Mouse (Mus musculus) intestine, embryonic 14.5 days (tissue): ENCODE results near the gene Astn1. TPM values are rescaled to one million over a fixed set of nuclear protein-coding genes. Genes with fewer than 3 reads are reported as not detected.

Experiments
- ATAC-seq: fragments of 200-750 bp; cut with Nextera tagmentation; replicated peaks from 2 replicates; pipeline ENCODE4 v1.8.0; 2017; ENCODE audit warnings: low read depth, moderate number of reproducible peaks, moderate TSS enrichment, moderate library complexity; ENCODE audit not compliant: low FRiP score, low TSS enrichment
- DNase-seq: peaks from one replicate; pipeline ENCODE4 v3.0.0-alpha.2; 2018; ENCODE audit warnings: low spot score
- H3K27ac ChIP-seq: fragments of 300-500 bp; sonication (generic); 2 replicates; pipeline ENCODE4 v1.5.1; 2014; ENCODE audit warnings: low read depth, mild to moderate bottlenecking, control low read depth
- H3K27me3 ChIP-seq: fragments of 300-500 bp; sonication (generic); replicated peaks from 2 replicates; pipeline ENCODE4 v1.6.1; 2014; ENCODE audit warnings: low read length, control low read depth; ENCODE audit not compliant: control insufficient read depth, insufficient read depth
- H3K36me3 ChIP-seq: fragments of 300-500 bp; sonication (generic); 2 replicates; pipeline ENCODE4 v1.6.1; 2014; ENCODE audit warnings: low read length, control low read depth; ENCODE audit not compliant: control insufficient read depth, insufficient read depth
- H3K4me1 ChIP-seq: fragments of 300-500 bp; sonication (generic); replicated peaks from 2 replicates; pipeline ENCODE4 v1.6.1; 2014; ENCODE audit warnings: low read length, control low read depth, mixed read lengths; ENCODE audit not compliant: control insufficient read depth, insufficient read depth
- H3K4me2 ChIP-seq: fragments of 300-500 bp; sonication (generic); 2 replicates; pipeline ENCODE4 v1.6.1; 2014; ENCODE audit warnings: low read length
- H3K4me3 ChIP-seq: fragments of 300-500 bp; sonication (generic); 2 replicates; pipeline ENCODE4 v1.5.1; 2014; ENCODE audit warnings: low read depth, low read length, control low read depth, mixed read lengths
- H3K9ac ChIP-seq: fragments of 300-500 bp; sonication (generic); 2 replicates; pipeline ENCODE4 v1.6.1; 2014; ENCODE audit warnings: mild to moderate bottlenecking, low read length
- H3K9me3 ChIP-seq: fragments of 300-500 bp; sonication (generic); 2 replicates; pipeline ENCODE4 v1.6.1; 2016; ENCODE audit warnings: low read length, control low read depth; ENCODE audit not compliant: control insufficient read depth
- WGBS: fragments of 180-500 bp; shearing (Covaris S2); extraction: QIAGEN DNeasy Blood & Tissue Kit; methylation state at CpG from one replicate; pipeline ENCODE4 v1.1.7; 2014; 5-methylcytosine and 5-hydroxymethylcytosine counted together
- polyA plus RNA-seq: library from polyadenylated mRNA; unstranded; fragments of >200 nt; fragmentation: Nextera tagmentation; extraction: Ambion mirVana; gene quantifications from 2 replicates; pipeline ENCODE4 v1.2.1, GENCODE M21; 2014

Astn1 gene
- polyA plus RNA-seq, 1 experiment from 2014 or later: 2.2 TPM

DNA sequence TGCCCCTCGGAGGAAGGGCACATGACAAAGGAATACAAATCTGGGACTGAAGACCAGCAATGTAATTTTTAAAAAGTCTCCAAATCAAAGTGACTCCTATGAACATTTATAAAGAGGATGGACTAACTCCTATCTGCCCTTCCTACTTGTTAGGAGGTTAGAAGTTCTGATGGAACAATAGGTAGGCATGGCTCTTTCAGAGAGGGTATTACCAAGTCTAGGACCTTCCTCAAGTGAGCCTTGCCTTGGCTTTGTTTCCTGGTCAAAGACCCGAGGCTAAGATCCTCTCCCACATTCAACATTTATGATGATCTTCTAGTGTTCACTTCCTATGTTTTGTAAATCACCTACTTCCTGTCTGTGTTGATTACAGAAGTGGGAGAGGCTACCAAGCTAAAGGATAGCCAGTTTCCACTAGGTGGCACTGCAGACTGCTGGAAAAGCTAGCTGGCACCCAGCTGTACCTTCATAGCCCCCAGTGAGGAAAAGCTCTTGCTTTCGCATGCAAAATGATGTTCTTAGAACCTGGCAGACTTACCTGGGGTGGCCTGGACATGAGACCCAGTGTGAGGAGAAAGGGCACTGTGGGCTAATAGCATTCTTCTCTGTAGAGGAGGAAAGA is 308.0 kb downstream of the Astn1 start:
- H3K9me3 ChIP-seq: no peaks in the 10 kb centered on the region
- H3K4me2 ChIP-seq: no peak overlapping the region
- no peaks in the 10 kb centered on the region for H3K4me1 ChIP-seq
- DNase-seq: peak; percentile 74
- no peaks in the 10 kb centered on the region for H3K27me3 ChIP-seq
- no peak overlapping the region for H3K9ac ChIP-seq
- no peaks in the 10 kb centered on the region for H3K36me3 ChIP-seq
- WGBS: 41% methylated on average over 3 of the region's 3 CpGs
- no peak overlapping the region for H3K4me3 ChIP-seq
- H3K27ac ChIP-seq: no peak overlapping the region
- ATAC-seq: no peak

DNA sequence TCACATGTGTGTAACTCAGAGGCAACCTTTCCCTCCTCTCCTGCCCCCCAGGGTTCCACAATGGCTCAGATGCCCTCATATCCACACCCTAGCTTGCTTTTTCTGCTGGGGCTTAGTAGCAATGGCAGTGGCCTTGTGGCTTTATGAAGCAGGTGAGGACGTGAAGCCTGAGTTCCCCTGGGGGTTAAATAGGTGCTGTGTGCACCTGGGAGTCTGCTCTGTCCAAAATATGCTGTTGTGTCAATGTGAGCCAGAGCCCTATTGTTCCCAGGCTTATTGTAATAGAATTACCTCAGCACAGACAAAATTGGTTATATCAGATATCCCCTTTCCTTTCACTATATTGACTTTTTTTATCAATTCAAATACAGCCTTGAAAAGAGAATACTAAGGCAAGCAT is 325.7 kb downstream of the Astn1 start:
- Histone ChIP-seq H3K4me3 (no peak overlapping the region), H3K36me3 (no peaks in the 10 kb centered on the region), H3K27ac (no peak overlapping the region), H3K9ac (no peak overlapping the region), H3K4me2 (no peak overlapping the region), H3K27me3 (no peaks in the 10 kb centered on the region), H3K9me3 (no peaks in the 10 kb centered on the region), H3K4me1 (no peaks in the 10 kb centered on the region)
- DNase-seq (no peak), ATAC-seq (no peak)
- WGBS: 60% methylated on average over 1 of the region's 1 CpGs

DNA sequence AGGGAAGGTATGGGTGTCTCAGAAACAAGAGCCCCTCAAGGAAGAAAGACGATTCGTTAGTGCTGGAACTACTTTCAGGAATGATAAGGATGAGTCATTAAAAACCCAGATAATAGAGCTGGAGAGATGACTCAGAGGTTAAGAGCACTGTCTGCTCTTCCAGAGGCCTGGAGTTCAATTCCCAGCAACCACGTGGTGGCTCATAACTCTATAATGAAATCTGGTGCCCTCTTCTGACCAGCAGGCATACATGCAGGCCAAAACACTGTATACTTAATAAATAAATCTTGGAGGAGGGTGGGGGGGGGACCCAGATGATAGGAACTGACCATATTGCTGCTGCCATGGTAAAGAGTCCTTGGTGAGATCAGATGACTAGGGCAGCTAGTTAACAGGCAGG is 335.4 kb downstream of the Astn1 start:
- no peak for DNase-seq
- 57% methylated on average over 3 of the region's 3 CpGs for WGBS
- no peak overlapping the region for H3K27ac ChIP-seq

DNA sequence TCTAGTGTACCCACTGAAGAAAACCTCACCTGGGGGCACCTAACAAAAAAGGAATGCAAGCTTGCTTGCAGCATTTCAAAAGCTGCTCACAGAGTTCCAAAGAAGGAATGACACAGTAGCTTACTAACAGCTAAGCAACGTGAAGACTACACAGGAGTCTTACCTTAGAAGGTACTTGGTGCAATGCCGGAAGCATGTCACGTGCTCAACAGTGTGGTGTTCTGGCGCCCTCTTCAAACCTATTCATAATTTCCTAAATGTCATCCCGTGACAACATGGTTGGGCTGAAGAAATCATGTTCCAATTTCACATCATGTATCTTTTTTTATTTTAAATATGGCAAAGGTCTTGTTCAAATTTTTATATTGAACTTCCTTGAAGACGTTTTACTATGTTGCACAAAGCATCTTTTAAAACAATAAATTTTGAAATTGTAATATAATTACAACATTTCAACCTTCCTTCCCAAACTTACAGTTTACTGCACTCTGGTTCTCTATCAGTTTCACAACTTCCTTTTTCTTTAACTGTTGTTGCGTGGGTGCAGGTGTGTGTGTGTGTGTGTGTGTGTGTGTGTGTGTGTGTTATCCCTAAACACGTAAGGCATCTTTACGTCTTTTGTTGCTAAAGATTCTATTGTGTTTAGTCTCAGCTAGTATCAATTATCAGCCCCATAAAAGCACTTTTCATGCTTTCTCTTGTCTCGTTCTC is 335.9 kb downstream of the Astn1 start:
- Histone ChIP-seq H3K9ac (no peak overlapping the region), H3K36me3 (no peaks in the 10 kb centered on the region), H3K9me3 (no peaks in the 10 kb centered on the region), H3K4me1 (no peaks in the 10 kb centered on the region), H3K27ac (no peak overlapping the region), H3K27me3 (no peaks in the 10 kb centered on the region), H3K4me2 (no peak overlapping the region), H3K4me3 (no peak overlapping the region)
- 89% methylated on average over 10 of the region's 10 CpGs for WGBS
- ATAC-seq (no peak), DNase-seq (no peak)

More for the DNA sequence above, 335.4 kb downstream of the Astn1 start:
- H3K9me3 ChIP-seq: no peaks in the 10 kb centered on the region
- H3K4me1 ChIP-seq: no peaks in the 10 kb centered on the region
- no peak overlapping the region for H3K4me2 ChIP-seq
- H3K27me3 ChIP-seq: no peaks in the 10 kb centered on the region
- no peaks in the 10 kb centered on the region for H3K36me3 ChIP-seq
- no peak for ATAC-seq
- H3K9ac ChIP-seq: no peak overlapping the region
- H3K4me3 ChIP-seq: no peak overlapping the region

DNA sequence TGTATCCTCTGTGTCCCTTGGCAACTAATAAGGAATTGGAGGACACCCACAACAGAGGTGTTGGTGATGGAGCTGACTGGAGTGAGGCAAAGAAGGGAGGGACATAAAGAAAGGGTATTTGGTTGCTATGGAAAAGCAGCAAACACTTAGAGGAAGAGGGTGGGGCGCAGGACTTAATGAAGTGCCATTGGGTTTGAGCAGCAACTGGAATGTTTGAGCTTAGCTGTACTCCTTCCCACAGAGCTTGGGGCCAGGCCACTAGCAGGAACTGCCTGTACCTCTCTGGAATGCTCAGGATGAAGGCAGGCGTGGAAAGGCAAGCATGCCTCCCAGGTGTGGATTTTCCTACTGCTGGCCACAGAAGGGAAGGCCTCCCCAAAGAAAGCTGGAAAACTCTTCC is 337.2 kb downstream of the Astn1 start:
- ATAC-seq (no peak), DNase-seq (no peak)
- no peaks in the 10 kb centered on the region for H3K4me1 ChIP-seq

DNA sequence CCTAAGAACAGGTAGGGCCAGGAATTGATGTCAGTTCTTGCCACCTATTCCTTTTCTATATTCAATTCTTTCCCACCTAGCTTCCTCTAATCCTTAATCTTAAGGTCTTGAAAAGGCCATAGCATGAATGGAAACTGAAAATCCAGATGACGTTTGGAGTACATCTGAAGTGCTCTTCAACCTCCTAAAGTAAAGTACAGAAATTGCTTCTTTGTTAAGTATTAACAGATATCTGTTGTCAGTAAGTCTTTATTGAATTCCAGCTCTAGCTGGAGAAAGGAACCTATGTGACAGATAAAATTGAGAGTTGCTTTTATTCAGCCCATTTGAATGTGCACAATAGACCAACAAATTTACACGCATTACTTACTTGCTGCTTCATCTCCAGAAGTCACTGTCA is 338.1 kb downstream of the Astn1 start:
- Histone ChIP-seq H3K9me3 (no peaks in the 10 kb centered on the region), H3K27me3 (no peaks in the 10 kb centered on the region), H3K4me1 (no peaks in the 10 kb centered on the region), H3K4me3 (no peak overlapping the region), H3K36me3 (no peaks in the 10 kb centered on the region), H3K9ac (no peak overlapping the region), H3K27ac (no peak overlapping the region), H3K4me2 (no peak overlapping the region)
- WGBS: 64% methylated on average over 2 of the region's 2 CpGs
- DNase-seq (no peak), ATAC-seq (no peak)

More for the DNA sequence above, 337.2 kb downstream of the Astn1 start:
- Histone ChIP-seq H3K36me3 (no peaks in the 10 kb centered on the region), H3K4me3 (no peak overlapping the region), H3K27ac (no peak overlapping the region), H3K9ac (no peak overlapping the region), H3K4me2 (no peak overlapping the region), H3K27me3 (no peaks in the 10 kb centered on the region), H3K9me3 (no peaks in the 10 kb centered on the region)
- WGBS: 89% methylated on average over 2 of the region's 2 CpGs

DNA sequence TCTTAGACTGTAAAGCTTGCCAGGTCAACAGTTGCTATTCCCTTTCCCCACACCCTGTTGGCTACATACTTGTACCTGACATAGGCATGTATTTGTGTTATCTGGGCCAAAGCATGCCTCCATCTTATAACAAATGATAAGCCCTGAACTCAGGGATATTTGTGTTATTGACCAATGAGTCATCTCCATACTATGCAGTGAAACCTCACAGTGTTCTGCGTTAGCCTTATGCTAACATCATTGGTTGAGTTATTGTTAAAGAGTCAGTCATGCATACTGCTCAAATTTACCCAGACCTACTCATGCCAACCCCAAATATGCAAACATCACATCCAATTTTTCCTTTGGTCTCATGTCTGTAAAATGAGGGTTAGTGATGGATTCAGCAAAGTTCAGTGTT is 339.3 kb downstream of the Astn1 start:
- ATAC-seq: no peak
- no peaks in the 10 kb centered on the region for H3K9me3 ChIP-seq
- no peak overlapping the region for H3K27ac ChIP-seq
- no peaks in the 10 kb centered on the region for H3K27me3 ChIP-seq
- no peak overlapping the region for H3K4me2 ChIP-seq
- H3K4me3 ChIP-seq: no peak overlapping the region
- H3K4me1 ChIP-seq: no peaks in the 10 kb centered on the region
- WGBS: 70% methylated on average over 1 of the region's 1 CpGs
- DNase-seq: no peak
- no peak overlapping the region for H3K9ac ChIP-seq
- no peaks in the 10 kb centered on the region for H3K36me3 ChIP-seq

DNA sequence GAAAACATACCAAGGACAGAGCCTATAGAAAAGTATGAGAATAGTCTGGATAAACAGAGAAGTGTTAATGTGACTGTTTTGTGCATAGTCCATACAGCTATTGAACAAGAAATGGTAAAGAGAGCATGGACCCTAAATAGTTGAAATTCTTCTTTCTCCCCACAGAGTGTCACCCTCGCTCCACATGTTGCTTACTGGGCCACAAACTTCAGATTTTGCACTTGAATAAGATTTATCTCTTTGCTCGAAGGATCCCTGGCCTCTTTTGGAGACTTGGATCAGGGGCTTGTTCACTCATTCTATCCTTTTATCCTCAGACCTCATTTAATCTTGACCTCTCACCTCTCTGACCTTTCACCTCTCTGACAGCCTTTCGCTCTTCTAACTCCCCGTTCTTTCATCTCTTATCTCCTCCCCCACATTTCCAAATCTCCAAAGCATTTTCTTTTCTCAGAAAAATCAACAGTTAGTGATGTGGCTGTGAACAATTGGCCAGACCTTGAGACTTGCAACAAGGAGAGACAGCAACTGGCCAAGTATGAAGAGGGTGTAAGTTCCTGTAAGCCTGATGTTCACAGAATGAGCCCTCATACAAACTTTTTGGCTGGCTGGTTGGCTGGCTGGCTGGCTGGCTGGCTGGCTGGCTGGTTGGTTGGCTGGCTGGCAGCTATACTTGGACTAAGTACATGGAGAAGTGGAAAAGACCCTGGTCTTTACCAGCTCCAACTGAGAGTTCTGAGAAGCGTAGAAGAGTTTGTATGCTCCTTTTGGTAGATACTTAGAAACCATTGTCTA is 351.4 kb downstream of the Astn1 start:
- no peak overlapping the region for H3K27ac ChIP-seq
- H3K4me1 ChIP-seq: no peaks in the 10 kb centered on the region
- no peak overlapping the region for H3K4me2 ChIP-seq
- WGBS: 40% methylated on average over 5 of the region's 5 CpGs
- H3K4me3 ChIP-seq: no peak overlapping the region
- H3K9ac ChIP-seq: no peak overlapping the region
- no peaks in the 10 kb centered on the region for H3K27me3 ChIP-seq
- ATAC-seq: no peak
- H3K36me3 ChIP-seq: no peaks in the 10 kb centered on the region
- H3K9me3 ChIP-seq: no peaks in the 10 kb centered on the region
- no peak for DNase-seq
